Mouse (Mus musculus) lung, embryonic 16.5 days (tissue): ENCODE results near the gene Syt6. TPM values are rescaled to one million over a fixed set of nuclear protein-coding genes. Genes with fewer than 3 reads are reported as not detected.

Experiments
- ATAC-seq: fragments of 200-750 bp; cut with Nextera tagmentation; 2 replicates; pipeline ENCODE4 v1.8.0; 2017; ENCODE audit warnings: low read depth, mild to moderate bottlenecking, moderate library complexity
- H3K27ac ChIP-seq: fragments of 300-500 bp; sonication (generic); 2 replicates; pipeline ENCODE4 v1.5.1; 2014; ENCODE audit warnings: mild to moderate bottlenecking, control low read depth, low read length
- H3K27me3 ChIP-seq: fragments of 300-500 bp; sonication (generic); 2 replicates; pipeline ENCODE4 v1.6.1; 2014; ENCODE audit warnings: low read depth, low read length, mixed read lengths; ENCODE audit not compliant: control insufficient read depth, insufficient read depth
- H3K36me3 ChIP-seq: fragments of 300-500 bp; sonication (generic); 2 replicates; pipeline ENCODE4 v1.6.1; 2014; ENCODE audit warnings: low read length; ENCODE audit not compliant: control insufficient read depth, insufficient read depth
- H3K4me1 ChIP-seq: fragments of 300-500 bp; sonication (generic); replicated peaks from 2 replicates; pipeline ENCODE4 v1.6.1; 2014; ENCODE audit warnings: low read length, mixed read lengths; ENCODE audit not compliant: control insufficient read depth, insufficient read depth
- H3K4me2 ChIP-seq: fragments of 300-500 bp; sonication (generic); 2 replicates; pipeline ENCODE4 v1.6.1; 2014; ENCODE audit warnings: low read depth, low read length, control low read depth
- H3K4me3 ChIP-seq: fragments of 300-500 bp; sonication (generic); 2 replicates; pipeline ENCODE4 v1.5.1; 2014; ENCODE audit warnings: mild to moderate bottlenecking, low read length, control low read depth
- H3K9ac ChIP-seq: fragments of 300-500 bp; sonication (generic); 2 replicates; pipeline ENCODE4 v1.6.1; 2014; ENCODE audit warnings: low read length, control low read depth
- H3K9me3 ChIP-seq: fragments of 300-500 bp; sonication (generic); 2 replicates; pipeline ENCODE4 v1.6.1; 2016; ENCODE audit warnings: low read length; ENCODE audit not compliant: control insufficient read depth
- WGBS: fragments of 180-500 bp; shearing (Covaris S2); extraction: QIAGEN DNeasy Blood & Tissue Kit; methylation state at CpG from one replicate; pipeline ENCODE4 v1.1.7; 2014; 5-methylcytosine and 5-hydroxymethylcytosine counted together
- microRNA-seq: library from miRNA; unstranded; fragments of <30 nt; microRNA quantifications from one replicate; pipeline ENCODE4, GENCODE M21; 2016
- polyA plus RNA-seq: library from polyadenylated mRNA; unstranded; fragments of >200 nt; fragmentation: Nextera tagmentation; extraction: Ambion mirVana; gene quantifications from 2 replicates; pipeline ENCODE4 v1.2.1, GENCODE M21; 2015

The Syt6 gene
- polyA plus RNA-seq, 1 experiment from 2014 or later: 0.48 TPM

DNA sequence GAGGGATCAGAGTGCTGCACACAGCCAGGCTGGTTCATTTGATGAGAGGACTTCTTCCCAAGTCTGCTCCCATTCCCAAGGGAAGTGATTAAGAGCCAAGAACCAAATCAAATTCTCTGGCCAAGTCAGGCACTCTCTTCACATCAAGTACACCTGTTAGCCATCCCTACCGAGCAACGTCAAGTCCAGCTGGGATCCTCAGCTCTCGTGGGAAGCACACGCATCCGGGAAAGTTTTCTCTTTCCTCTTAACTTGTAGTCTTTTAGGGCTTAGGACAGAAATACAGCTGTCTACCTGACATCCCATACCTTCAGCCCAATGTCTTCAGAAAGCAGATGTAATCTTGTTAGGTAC, 108.9 kb downstream of the Syt6 start:
- H3K27me3 ChIP-seq: no peaks in the 10 kb centered on the region
- H3K27ac ChIP-seq: no peak overlapping the region
- 31% methylated on average over 5 of the region's 5 CpGs for WGBS
- H3K36me3 ChIP-seq: no peaks in the 10 kb centered on the region
- H3K4me3 ChIP-seq: no peak overlapping the region
- H3K4me2 ChIP-seq: no peak overlapping the region
- ATAC-seq: no peak
- no peaks in the 10 kb centered on the region for H3K4me1 ChIP-seq
- no peak overlapping the region for H3K9ac ChIP-seq
- no peaks in the 10 kb centered on the region for H3K9me3 ChIP-seq

DNA sequence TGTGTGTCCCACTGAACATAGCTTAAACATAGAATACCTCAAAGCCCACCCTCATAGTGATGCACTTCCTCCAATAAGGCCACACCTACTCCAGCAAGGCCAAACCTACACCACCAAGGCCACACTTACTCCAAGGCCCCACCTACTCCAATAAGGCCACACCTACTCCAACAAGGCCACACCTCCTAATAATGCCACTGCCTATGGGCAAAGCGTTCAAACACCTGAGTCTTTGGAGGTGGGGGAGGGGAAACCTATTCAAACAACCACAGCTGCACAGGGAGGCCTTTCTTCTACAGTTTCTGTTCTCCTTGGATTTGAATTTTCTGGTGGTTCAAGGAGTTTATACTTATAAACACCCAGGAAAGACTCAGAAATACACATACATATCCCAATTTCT, 114.0 kb downstream of the Syt6 start:
- Histone ChIP-seq H3K36me3 (no peaks in the 10 kb centered on the region), H3K4me1 (no peaks in the 10 kb centered on the region), H3K27ac (no peak overlapping the region), H3K9ac (no peak overlapping the region), H3K4me2 (no peak overlapping the region), H3K4me3 (no peak overlapping the region), H3K27me3 (no peaks in the 10 kb centered on the region), H3K9me3 (no peaks in the 10 kb centered on the region)
- ATAC-seq: no peak
- 74% methylated on average over 1 of the region's 1 CpGs for WGBS

DNA sequence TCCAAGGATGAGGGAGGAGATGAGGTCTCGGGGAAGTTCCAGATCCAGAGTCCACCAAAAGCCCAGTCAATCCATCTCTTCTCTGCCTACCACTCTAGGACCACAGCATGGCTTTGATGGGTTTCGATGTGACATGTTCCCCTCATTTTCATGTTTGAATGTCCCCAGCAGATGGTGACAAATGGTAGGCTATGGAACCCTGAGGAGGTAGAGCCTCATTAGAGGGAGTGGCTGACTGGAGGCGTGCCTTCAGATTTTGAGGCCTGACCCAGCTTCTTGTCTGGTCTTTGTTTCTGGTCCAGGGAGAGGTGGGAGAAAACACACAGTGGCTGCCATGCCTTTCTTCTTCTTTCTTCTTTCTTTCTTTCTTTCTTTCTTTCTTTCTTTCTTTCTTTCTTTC, 115.5 kb downstream of the Syt6 start:
- Histone ChIP-seq H3K9ac (no peak overlapping the region), H3K4me2 (no peak overlapping the region), H3K4me3 (no peak overlapping the region), H3K9me3 (no peaks in the 10 kb centered on the region), H3K27ac (no peak overlapping the region), H3K4me1 (no peaks in the 10 kb centered on the region), H3K27me3 (no peaks in the 10 kb centered on the region), H3K36me3 (no peaks in the 10 kb centered on the region)
- 75% methylated on average over 3 of the region's 3 CpGs for WGBS
- ATAC-seq: no peak

Small RNAs within 50 kb of the gene (microRNA-seq; reads per million reads assigned to microRNA genes)
- gene Gm25325: not detected

Other genes starting within 250 kb of the Syt6 start
- 0.09 and 0.13 TPM in 2 replicates for gene Atg4a-ps, start 70.8 kb downstream of the Syt6 start, polyA plus RNA-seq
- 83.8 and 84.9 TPM in 2 replicates for gene Olfml3, start 162.8 kb downstream of the Syt6 start, polyA plus RNA-seq
- gene Gm10964, start 164.1 kb downstream of the Syt6 start, polyA plus RNA-seq: not detected in 2 replicates
- gene Hipk1, start 216.3 kb downstream of the Syt6 start, polyA plus RNA-seq: 12.2 and 12.3 TPM in 2 replicates
- 23.4 and 26.3 TPM in 2 replicates for gene Dclre1b, start 234.2 kb downstream of the Syt6 start, polyA plus RNA-seq
- gene Ap4b1, start 234.3 kb downstream of the Syt6 start, polyA plus RNA-seq: 21.0 and 21.8 TPM in 2 replicates
- gene Gm43064, start 234.3 kb downstream of the Syt6 start, polyA plus RNA-seq: 0.15 and 0.52 TPM in 2 replicates